Mouse (Mus musculus) common myeloid progenitor, adult 5-6 weeks (primary cell): ENCODE measurements at regions not wholly inside any gene's neighbourhood (a gene's known extent, or its start where the extent isn't known, plus 50 kb on each side); places are given as distances from the start of the nearest gene placed in this dataset.
"Not testable (repeated sequence)": the region's sequence is repeated elsewhere in the genome, so short reads cannot be mapped to it uniquely, and the experiment has no call there.

Source experiments
- ATAC-seq: replicated peaks from 2 replicates; pipeline ENCODE4 v1.8.0; 2016; ENCODE audit warnings: low read depth, mild to moderate bottlenecking, moderate TSS enrichment, inconsistent platforms; ENCODE audit not compliant: poor library complexity, severe bottlenecking

- no peak for ATAC-seq
Observed at GRCm38 (mm10) chr6:6389454-6390445, 172.8 kb upstream of the Slc25a13 start.

- ATAC-seq: no peak
Observed at GRCm38 (mm10) chr6:6388835-6389440, 172.0 kb upstream of the Slc25a13 start.

GRCm38 (mm10) chr6:6387571-6387970 is 170.6 kb upstream of the Slc25a13 start:
- no peak for ATAC-seq

GRCm38 (mm10) chr6:6384971-6385370 is 168.0 kb upstream of the Slc25a13 start:
- ATAC-seq: no peak

- no peak for ATAC-seq
Observed at GRCm38 (mm10) chr6:6384441-6384840, 167.5 kb upstream of the Slc25a13 start.

- ATAC-seq: no peak
Observed at GRCm38 (mm10) chr6:6372421-6372820, 155.4 kb upstream of the Slc25a13 start.

- no peak for ATAC-seq
Observed at GRCm38 (mm10) chr6:6371444-6372093, 154.6 kb upstream of the Slc25a13 start.

GRCm38 (mm10) chr6:6364037-6364436 is 147.1 kb upstream of the Slc25a13 start:
- ATAC-seq: no peak

- ATAC-seq: no peak
Observed at GRCm38 (mm10) chr6:6362678-6363354, 145.8 kb upstream of the Slc25a13 start.

GRCm38 (mm10) chr6:6361181-6361580 is 144.2 kb upstream of the Slc25a13 start:
- not testable (repeated sequence) for ATAC-seq

GRCm38 (mm10) chr6:6357477-6357876 is 140.5 kb upstream of the Slc25a13 start:
- ATAC-seq: no peak

GRCm38 (mm10) chr6:6356967-6357366 is 140.0 kb upstream of the Slc25a13 start:
- no peak for ATAC-seq

- no peak for ATAC-seq
Observed at GRCm38 (mm10) chr6:6335251-6335650, 118.3 kb upstream of the Slc25a13 start.

- ATAC-seq: no peak
Observed at GRCm38 (mm10) chr6:6330271-6330670, 113.3 kb upstream of the Slc25a13 start.

- ATAC-seq: no peak
Observed at GRCm38 (mm10) chr6:6325516-6325915, 108.5 kb upstream of the Slc25a13 start.

GRCm38 (mm10) chr6:6316725-6317124 is 99.8 kb upstream of the Slc25a13 start:
- ATAC-seq: no peak

- ATAC-seq: no peak
Observed at GRCm38 (mm10) chr6:6313171-6313570, 96.2 kb upstream of the Slc25a13 start.

GRCm38 (mm10) chr6:6310213-6310612 is 93.2 kb upstream of the Slc25a13 start:
- ATAC-seq: no peak

GRCm38 (mm10) chr6:6307618-6308017 is 90.6 kb upstream of the Slc25a13 start:
- no peak for ATAC-seq

- no peak for ATAC-seq
Observed at GRCm38 (mm10) chr6:6303767-6304166, 86.8 kb upstream of the Slc25a13 start.
